Mouse (Mus musculus): ENCODE data around the gene Mfsd12. TPM values are rescaled to one million over a fixed set of nuclear protein-coding genes. Genes with fewer than 3 reads are reported as not detected.

Gene Mfsd12
- polyA plus RNA-seq, 1 experiment from 2014 or later, result 10.7 TPM

DNA sequence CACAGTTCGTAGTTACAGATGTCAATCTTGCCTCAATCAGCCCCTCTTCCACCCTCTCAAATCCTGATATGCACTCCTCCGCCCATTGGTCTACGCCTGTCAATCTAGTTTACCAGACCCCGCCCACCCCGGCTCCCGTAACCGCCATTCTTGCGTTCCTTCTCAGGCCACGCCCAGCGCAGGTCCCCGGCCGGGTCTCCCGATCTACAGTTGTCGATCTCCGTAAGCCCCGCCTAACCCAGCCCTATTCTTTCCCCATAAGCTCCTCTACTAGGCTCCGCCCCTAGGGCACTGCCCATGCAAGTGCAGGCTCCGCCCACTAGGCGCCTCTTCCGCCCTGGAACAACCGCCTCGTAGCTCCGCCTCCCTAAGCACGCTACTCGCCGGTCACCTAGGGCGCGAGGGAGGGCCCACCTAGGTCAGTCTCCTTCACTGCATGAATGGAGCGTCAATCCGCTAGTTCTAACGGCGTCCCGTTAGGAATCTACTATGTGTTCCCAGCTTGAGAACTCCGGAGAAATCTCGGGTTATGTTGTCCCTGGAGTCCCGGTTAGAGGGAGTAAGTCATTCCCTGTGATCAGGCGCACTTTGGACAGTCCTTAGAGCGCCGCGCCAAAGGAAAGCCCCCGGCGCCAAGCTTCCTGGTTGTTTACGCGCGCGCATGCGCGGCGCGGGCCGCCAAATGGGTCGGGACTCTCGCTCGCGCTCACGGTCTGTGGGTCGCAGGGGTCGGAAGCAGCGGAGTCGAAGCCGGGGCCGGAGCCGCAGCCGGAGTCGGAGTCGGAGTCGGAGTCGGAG, 36.5 kb upstream of the Mfsd12 start, which contains the start of gene Cactin:
Gene Cactin, plus strand, starts transcription at position 554 of the 798 bp plus-strand sequence.
- Histone ChIP-seq H3K4me3 (peak within 1 kb of the TSS; percentile 99), H3K9ac (peak within 1 kb of the TSS; percentile 96), H3K27me3 (replicated peaks) (no peaks in the 10 kb centered on the region), H3K36me3 (peaks cover 58% of the 10 kb centered on the region), H3K4me2 (peak within 1 kb of the TSS; percentile 94), H3K27ac (replicated peaks) (peak within 1 kb of the TSS; percentile 89), H3K9me3 (no peaks in the 10 kb centered on the region), H3K4me1 (peaks cover 52% of the 10 kb centered on the region)
- ATAC-seq (ENCODE audit: extremely low read depth, insufficient number of reproducible peaks, low FRiP score, low TSS enrichment), result peak; percentile 88
- under 1% methylated on average over 68 of the region's 68 CpGs for WGBS

DNA sequence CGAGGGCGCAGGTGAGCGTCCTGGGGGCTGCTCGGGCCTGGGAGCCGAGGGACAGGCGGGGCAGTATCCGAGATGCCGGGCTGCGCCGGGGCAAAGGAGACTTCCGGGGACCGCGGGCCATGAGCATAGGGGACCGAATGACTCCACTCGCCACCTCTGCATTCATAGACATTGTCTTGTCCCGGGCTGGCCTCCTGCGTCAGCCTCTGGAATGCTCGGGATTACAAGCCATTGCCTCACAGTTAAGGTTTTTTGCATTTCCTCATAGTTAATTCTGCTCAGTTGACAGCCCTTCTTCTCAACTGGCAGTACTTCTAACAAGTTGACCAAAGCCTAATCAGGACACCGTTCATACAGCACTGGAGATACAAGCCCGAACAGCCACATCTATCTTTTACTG, 35.9 kb upstream of the Mfsd12 start:
- Histone ChIP-seq H3K4me1 (peaks cover 53% of the 10 kb centered on the region), H3K27me3 (replicated peaks) (no peaks in the 10 kb centered on the region), H3K36me3 (peaks cover 58% of the 10 kb centered on the region), H3K9me3 (no peaks in the 10 kb centered on the region), H3K9ac (peak overlapping the region; percentile 96), H3K4me2 (peak overlapping the region; percentile 94), H3K4me3 (peak overlapping the region; percentile 99), H3K27ac (replicated peaks) (peak overlapping the region; percentile 89)
- 2% methylated on average over 20 of the region's 20 CpGs for WGBS
- no peak for ATAC-seq (ENCODE audit: extremely low read depth, insufficient number of reproducible peaks, low FRiP score, low TSS enrichment)

DNA sequence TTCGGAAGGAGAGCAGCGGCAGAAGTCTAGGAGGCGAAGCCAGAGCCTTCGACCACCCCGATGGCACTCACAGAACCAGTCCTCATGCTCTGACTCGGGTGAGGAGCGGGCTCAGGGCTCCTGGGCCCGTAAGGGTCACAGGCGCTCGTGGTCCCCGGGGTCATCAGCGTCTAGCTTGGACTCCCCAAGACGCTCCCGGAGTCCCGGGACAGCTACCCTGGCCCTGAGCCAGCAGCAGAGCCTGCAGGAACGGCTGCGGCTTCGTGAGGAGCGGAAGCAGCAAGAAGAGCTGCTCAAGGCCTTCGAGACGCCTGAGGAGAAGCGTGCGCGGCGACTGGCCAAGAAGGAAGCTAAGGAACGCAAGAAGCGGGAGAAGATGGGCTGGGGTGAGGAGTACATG, 34.8 kb upstream of the Mfsd12 start:
- peak overlapping the region; percentile 96 for H3K9ac ChIP-seq

DNA sequence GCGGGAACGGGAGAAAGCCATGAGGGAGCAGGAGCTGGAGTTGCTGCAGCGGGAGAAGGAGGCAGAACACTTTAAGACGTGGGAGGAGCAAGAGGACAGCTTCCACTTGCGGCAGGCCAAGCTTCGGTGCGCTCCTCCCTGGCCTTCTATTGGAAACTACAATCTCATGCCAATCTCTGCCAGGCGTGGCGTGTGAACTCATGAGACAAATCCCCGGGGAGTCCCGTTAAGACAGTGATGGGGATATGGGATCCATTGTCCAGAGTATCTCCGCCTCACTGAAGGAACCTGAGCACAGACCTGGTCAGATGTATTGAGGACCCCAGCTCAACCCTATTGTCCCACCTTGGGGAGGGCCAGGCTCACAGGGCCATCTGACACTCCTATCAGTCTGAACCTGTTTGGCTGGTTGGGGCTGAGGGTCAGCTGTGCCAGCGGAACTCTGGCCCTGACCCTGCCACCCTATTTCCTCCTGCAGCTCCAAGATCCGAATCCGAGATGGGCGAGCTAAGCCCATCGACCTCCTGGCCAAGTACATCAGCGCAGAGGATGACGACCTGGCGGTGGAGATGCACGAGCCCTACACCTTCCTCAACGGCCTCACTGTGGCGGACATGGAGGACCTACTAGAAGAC, 34.0 kb upstream of the Mfsd12 start:
- Histone ChIP-seq H3K9me3 (no peaks in the 10 kb centered on the region), H3K4me2 (no peak overlapping the region), H3K4me1 (peaks cover 53% of the 10 kb centered on the region), H3K4me3 (no peak overlapping the region), H3K36me3 (peaks cover 64% of the 10 kb centered on the region), H3K27me3 (replicated peaks) (no peaks in the 10 kb centered on the region), H3K9ac (no peak overlapping the region), H3K27ac (replicated peaks) (no peak overlapping the region)
- WGBS, result 91% methylated on average over 23 of the region's 23 CpGs
- no peak for ATAC-seq (ENCODE audit: extremely low read depth, insufficient number of reproducible peaks, low FRiP score, low TSS enrichment)

More for the DNA sequence above, 34.8 kb upstream of the Mfsd12 start:
- H3K27ac ChIP-seq (replicated peaks), result no peak overlapping the region
- peak overlapping the region; percentile 99 for H3K4me3 ChIP-seq
- H3K36me3 ChIP-seq, result peaks cover 67% of the 10 kb centered on the region
- H3K4me1 ChIP-seq, result peaks cover 52% of the 10 kb centered on the region
- ATAC-seq (ENCODE audit: extremely low read depth, insufficient number of reproducible peaks, low FRiP score, low TSS enrichment), result no peak
- H3K4me2 ChIP-seq, result peak overlapping the region; percentile 94
- H3K9me3 ChIP-seq, result no peaks in the 10 kb centered on the region
- H3K27me3 ChIP-seq (replicated peaks), result no peaks in the 10 kb centered on the region
- WGBS, result 91% methylated on average over 27 of the region's 27 CpGs

DNA sequence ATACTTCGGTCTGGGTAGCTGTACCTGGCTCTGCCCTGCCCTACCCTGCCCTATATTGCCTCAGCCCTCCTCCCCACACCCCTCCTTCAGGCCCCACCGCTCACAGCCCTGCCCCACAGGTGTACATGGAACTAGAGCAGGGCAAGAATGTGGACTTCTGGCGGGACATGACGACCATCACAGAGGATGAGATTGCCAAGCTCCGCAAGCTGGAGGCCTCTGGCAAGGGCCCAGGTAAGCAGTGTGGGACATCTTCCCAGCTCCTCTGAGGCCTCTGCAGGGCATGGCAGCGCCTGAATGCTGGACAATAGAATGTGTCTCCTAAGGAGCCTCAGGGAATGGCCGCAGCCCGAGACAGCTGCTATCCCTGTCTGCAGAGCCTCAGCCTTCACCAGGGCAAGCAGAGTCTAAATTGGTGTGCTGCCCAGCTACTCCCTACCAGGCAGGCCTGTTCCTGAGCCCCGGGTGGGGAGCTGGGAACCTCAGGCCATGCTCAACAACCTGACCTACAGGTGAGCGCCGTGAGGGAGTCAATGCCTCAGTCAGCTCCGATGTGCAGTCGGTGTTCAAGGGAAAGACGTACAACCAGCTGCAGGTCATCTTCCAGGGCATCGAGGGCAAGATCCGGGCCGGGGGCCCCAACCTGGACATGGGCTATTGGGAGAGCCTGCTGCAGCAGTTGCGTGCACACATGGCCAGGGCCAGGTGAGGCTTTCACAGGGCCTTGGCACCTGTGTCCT, 33.3 kb upstream of the Mfsd12 start:
- Histone ChIP-seq H3K27me3 (replicated peaks) (no peaks in the 10 kb centered on the region), H3K4me2 (no peak overlapping the region), H3K4me3 (no peak overlapping the region), H3K9me3 (no peaks in the 10 kb centered on the region), H3K4me1 (peaks cover 53% of the 10 kb centered on the region), H3K9ac (no peak overlapping the region), H3K36me3 (peaks cover 57% of the 10 kb centered on the region), H3K27ac (replicated peaks) (no peak overlapping the region)
- ATAC-seq (ENCODE audit: extremely low read depth, insufficient number of reproducible peaks, low FRiP score, low TSS enrichment), result no peak
- WGBS, result 92% methylated on average over 18 of the region's 18 CpGs

DNA sequence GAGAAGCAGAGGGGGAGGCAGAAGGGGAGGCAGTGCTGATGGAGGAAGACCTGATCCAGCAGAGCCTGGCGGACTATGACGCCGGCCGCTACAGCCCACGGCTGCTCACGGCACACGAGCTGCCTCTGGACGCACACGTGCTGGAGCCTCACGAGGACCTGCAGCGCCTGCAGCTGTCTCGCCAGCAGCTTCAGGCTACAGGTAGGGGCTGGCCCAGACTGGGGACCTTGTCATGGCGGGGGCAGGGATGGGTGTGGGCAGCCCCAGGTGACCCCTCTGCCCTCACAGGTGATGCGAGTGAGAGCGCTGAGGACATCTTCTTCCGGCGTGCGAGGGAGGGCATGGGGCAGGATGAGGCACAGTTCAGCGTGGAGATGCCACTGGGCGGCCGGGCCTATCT, 32.1 kb upstream of the Mfsd12 start:
- no peak overlapping the region for H3K4me2 ChIP-seq
- no peak overlapping the region for H3K9ac ChIP-seq
- peaks cover 57% of the 10 kb centered on the region for H3K36me3 ChIP-seq
- H3K4me1 ChIP-seq, result peaks cover 55% of the 10 kb centered on the region
- ATAC-seq (ENCODE audit: extremely low read depth, insufficient number of reproducible peaks, low FRiP score, low TSS enrichment), result no peak
- no peaks in the 10 kb centered on the region for H3K27me3 ChIP-seq (replicated peaks)
- WGBS, result 91% methylated on average over 21 of the region's 21 CpGs
- no peak overlapping the region for H3K4me3 ChIP-seq
- no peaks in the 10 kb centered on the region for H3K9me3 ChIP-seq
- H3K27ac ChIP-seq (replicated peaks), result no peak overlapping the region

DNA sequence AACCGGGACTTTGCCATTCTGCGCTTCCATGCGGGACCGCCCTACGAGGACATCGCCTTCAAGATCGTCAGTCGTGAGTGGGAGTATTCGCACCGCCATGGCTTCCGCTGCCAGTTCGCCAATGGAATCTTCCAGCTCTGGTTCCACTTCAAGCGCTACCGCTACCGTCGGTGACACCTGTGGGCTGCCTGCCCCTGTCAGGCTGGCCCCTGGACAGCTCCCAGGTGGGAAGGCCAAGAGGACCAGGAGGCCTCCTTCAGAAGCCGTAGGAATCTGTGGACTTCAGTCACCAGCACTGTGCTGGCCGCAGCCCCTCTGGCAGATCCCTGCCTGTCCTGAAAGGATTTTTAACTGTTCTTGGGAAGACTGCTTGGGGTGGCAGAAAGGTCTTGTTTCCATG, 31.5 kb upstream of the Mfsd12 start:
- Histone ChIP-seq H3K4me1 (peaks cover 61% of the 10 kb centered on the region), H3K9me3 (no peaks in the 10 kb centered on the region), H3K9ac (no peak overlapping the region), H3K4me3 (no peak overlapping the region), H3K36me3 (peaks cover 57% of the 10 kb centered on the region), H3K27ac (replicated peaks) (peak overlapping the region; percentile 96; the same call in 1 of the 2 replicates), H3K27me3 (replicated peaks) (no peaks in the 10 kb centered on the region), H3K4me2 (no peak overlapping the region)
- 90% methylated on average over 18 of the region's 18 CpGs for WGBS
- ATAC-seq (ENCODE audit: extremely low read depth, insufficient number of reproducible peaks, low FRiP score, low TSS enrichment), result no peak

DNA sequence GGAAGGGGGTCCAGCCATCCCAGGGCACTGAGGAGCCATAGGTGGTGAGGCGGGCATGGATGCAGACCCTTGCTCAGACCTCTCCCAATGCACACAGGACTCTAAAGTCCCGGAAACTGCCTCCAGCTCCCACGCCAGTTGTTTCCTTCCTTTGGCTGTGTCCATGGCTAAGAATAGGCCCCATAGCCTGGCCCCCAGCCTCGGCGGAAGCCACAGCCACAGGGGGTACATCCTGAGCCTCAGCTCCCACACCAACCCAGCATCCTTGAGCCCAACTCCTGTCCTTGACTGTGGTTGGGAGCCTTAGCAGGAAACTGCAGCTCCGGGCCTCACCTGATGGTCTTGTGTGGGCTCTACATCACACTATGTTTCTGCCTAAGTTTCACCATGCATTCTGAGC, 30.4 kb upstream of the Mfsd12 start:
- Histone ChIP-seq H3K27me3 (replicated peaks) (no peaks in the 10 kb centered on the region), H3K4me3 (no peak overlapping the region), H3K4me1 (peaks cover 66% of the 10 kb centered on the region), H3K9ac (no peak overlapping the region), H3K9me3 (no peaks in the 10 kb centered on the region), H3K4me2 (peak overlapping the region; percentile 11; the same call in 1 of the 2 replicates), H3K36me3 (peaks cover 57% of the 10 kb centered on the region), H3K27ac (replicated peaks) (peak overlapping the region; percentile 96)
- no peak for ATAC-seq (ENCODE audit: extremely low read depth, insufficient number of reproducible peaks, low FRiP score, low TSS enrichment)
- 58% methylated on average over 6 of the region's 6 CpGs for WGBS

DNA sequence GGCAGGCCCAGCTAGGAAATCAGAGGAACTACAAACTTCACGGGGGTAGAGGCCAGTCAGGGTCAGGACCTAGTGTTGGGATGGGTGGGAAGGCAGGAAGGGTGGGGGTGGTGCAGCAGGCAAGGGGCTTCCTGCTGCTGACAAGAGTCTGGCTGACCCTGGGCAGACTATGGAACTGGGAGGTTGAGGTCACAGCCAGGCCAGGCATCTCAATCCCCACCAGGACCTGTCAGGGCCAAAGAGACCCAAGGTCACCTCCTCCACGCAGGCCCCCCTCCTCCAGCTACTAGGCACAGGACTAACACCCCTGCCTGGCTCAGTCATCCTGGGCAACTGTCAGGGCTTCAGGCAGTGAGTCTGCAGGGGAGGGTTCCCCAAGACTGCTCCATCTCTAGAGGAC, 29.3 kb upstream of the Mfsd12 start:
- H3K9me3 ChIP-seq, result no peaks in the 10 kb centered on the region
- H3K4me2 ChIP-seq, result peak overlapping the region; percentile 63
- H3K4me3 ChIP-seq, result no peak overlapping the region
- peak overlapping the region; percentile 78 for H3K9ac ChIP-seq
- H3K36me3 ChIP-seq, result peaks cover 49% of the 10 kb centered on the region
- H3K27ac ChIP-seq (replicated peaks), result peak overlapping the region; percentile 96
- H3K4me1 ChIP-seq, result peaks cover 66% of the 10 kb centered on the region
- H3K27me3 ChIP-seq (replicated peaks), result peaks cover 9% of the 10 kb centered on the region
- 12% methylated on average over 2 of the region's 2 CpGs for WGBS
- ATAC-seq (ENCODE audit: extremely low read depth, insufficient number of reproducible peaks, low FRiP score, low TSS enrichment), result no peak

DNA sequence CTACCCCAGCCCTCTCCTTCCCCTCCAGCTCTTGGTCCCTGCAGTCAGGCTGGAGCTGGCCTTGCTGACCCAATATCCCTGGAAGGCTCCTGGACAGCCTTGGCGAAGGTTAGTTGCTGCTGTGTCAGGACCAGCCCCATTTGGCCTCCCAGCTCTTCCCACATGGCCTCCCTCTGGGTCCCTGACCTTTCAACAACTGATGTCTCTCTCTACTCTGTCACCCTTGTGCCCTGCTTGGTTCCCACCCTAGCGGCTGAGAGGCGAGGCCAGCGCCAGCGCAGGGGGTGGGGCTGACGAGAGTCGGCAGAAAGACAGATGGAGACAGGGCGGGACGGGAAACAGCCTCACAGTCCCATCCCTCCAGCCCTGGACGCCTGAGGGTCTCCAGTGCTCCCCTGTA, 28.9 kb upstream of the Mfsd12 start, which contains the start of gene Tbxa2r:
Gene Tbxa2r, plus strand, starts transcription at position 346 of the 400 bp plus-strand sequence.
- Histone ChIP-seq H3K9ac (peak within 1 kb of the TSS; percentile 78), H3K27ac (replicated peaks) (peak within 1 kb of the TSS; percentile 96), H3K4me1 (peaks cover 66% of the 10 kb centered on the region), H3K27me3 (replicated peaks) (peaks cover 13% of the 10 kb centered on the region), H3K4me3 (peak within 1 kb of the TSS; percentile 34), H3K9me3 (no peaks in the 10 kb centered on the region), H3K4me2 (peak within 1 kb of the TSS; percentile 63), H3K36me3 (peaks cover 49% of the 10 kb centered on the region)
- WGBS, result 3% methylated on average over 10 of the region's 10 CpGs
- 0 out of 2 replicates have a peak, but pooled peaks have one; percentile 31 for ATAC-seq (ENCODE audit: extremely low read depth, insufficient number of reproducible peaks, low FRiP score, low TSS enrichment)
